Mouse (Mus musculus) thymus, adult 2 months (tissue): ENCODE results near the gene Rpl18. TPM values are rescaled to one million over a fixed set of nuclear protein-coding genes. Genes with fewer than 3 reads are reported as not detected.

ENCODE experiments used
- DNase-seq: peaks from one replicate; pipeline ENCODE4 v3.0.0; 2021
- H3K27ac ChIP-seq: fragments of 200-500 bp; 2 replicates; pipeline ENCODE4 v1.5.1; 2012; ENCODE audit warnings: low read length, control low read depth; ENCODE audit not compliant: control insufficient read depth, insufficient read depth
- H3K27me3 ChIP-seq: fragments of 200-500 bp; 2 replicates; pipeline ENCODE4 v1.6.1; 2012; ENCODE audit warnings: mild to moderate bottlenecking, low read length, moderate library complexity, mixed read lengths; ENCODE audit not compliant: control insufficient read depth, insufficient read depth
- H3K36me3 ChIP-seq: fragments of 200-500 bp; 2 replicates; pipeline ENCODE4 v1.6.1; 2012; ENCODE audit warnings: mild to moderate bottlenecking, low read length, moderate library complexity; ENCODE audit not compliant: control insufficient read depth, insufficient read depth
- H3K4me1 ChIP-seq: fragments of 200-500 bp; replicated peaks from 2 replicates; pipeline ENCODE4 v1.6.1; 2012; ENCODE audit warnings: low read length; ENCODE audit not compliant: control insufficient read depth, insufficient read depth
- H3K4me3 ChIP-seq: fragments of 200-500 bp; 2 replicates; pipeline ENCODE4 v1.5.1; 2012; ENCODE audit warnings: mild to moderate bottlenecking, low read length, control low read depth, moderate library complexity; ENCODE audit not compliant: control insufficient read depth, insufficient read depth
- CTCF ChIP-seq: fragments of 200-500 bp; IDR thresholded peaks from 2 replicates; pipeline ENCODE4 v1.5.1; 2012; ENCODE audit warnings: mild to moderate bottlenecking, control low read depth, low read length, moderate library complexity, borderline replicate concordance; ENCODE audit not compliant: control insufficient read depth, poor library complexity, insufficient read depth; ENCODE audit errors: extremely low read depth
- POLR2A ChIP-seq: fragments of 200-500 bp; IDR thresholded peaks from 2 replicates; pipeline ENCODE4 v1.6.1; 2012; ENCODE audit warnings: mild to moderate bottlenecking, low read length, control low read depth, moderate library complexity; ENCODE audit not compliant: control insufficient read depth, poor library complexity, insufficient read depth; ENCODE audit errors: extremely low read depth
- WGBS: fragments of 180-500 bp; shearing (Covaris S2); methylation state at CpG from one replicate; pipeline ENCODE4 v1.1.7; 2018; 5-methylcytosine and 5-hydroxymethylcytosine counted together
- polyA plus RNA-seq: library from polyadenylated mRNA; depleted of rRNA; stranded (reverse); fragments of >200 nt; gene quantifications from 2 replicates; pipeline ENCODE4 v1.2.3, GENCODE M21; 2012

The Rpl18 gene
- polyA plus RNA-seq, 1 experiment = 2,384 TPM

DNA sequence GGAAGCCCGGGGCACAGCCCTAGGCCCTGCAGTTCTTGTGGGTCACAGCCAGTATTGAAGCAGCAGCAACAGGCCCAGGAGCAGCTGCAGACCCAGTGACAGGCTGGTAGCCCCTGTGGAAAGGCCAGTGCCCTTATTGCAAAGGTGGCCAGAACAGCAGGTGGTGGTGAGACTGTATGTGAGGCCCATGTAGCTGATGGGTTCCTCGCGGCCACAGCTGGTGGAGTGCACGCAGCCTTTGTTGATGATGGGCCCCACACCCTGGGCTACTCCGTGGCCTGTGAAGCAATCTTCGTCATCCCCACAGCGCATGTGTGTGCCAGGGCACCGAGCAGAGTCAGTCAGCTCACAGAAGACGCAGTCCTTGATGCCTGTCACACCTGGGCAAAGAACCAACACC lies 9.9 kb downstream of the Rpl18 start:
- no peak for DNase-seq
- Histone ChIP-seq H3K27me3 (no peaks in the 10 kb centered on the region), H3K27ac (no peak overlapping the region), H3K4me1 (no peaks in the 10 kb centered on the region), H3K4me3 (no peak overlapping the region), H3K36me3 (peaks cover 8% of the 10 kb centered on the region)
- WGBS = 94% methylated on average over 9 of the region's 9 CpGs
- TF ChIP-seq POLR2A = no peak

DNA sequence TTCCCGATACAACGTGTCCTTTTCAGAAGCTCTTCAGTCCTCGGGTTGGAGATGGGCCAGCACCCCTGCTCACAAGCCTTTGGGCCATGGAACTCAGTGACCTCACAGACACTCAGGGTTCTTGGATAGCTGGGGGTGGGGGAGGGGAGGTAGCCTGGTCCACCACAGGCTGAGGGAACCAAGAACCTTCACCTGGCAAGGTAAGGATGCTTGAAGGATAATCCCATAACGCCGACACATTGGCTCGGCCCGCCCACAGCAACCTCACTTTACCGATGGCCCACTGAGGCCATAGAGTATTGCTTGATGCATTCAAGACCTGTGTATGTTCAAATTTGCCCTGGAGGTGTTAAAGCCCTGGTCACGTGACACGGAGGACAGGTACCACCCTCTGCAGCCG lies 10.5 kb downstream of the Rpl18 start, which contains the start of gene Spaca4:
Gene Spaca4 (minus strand): TSS at position 101 of the 400 bp plus-strand sequence.
- 98% methylated on average over 11 of the region's 11 CpGs for WGBS
- peaks cover 4% of the 10 kb centered on the region for H3K36me3 ChIP-seq

DNA sequence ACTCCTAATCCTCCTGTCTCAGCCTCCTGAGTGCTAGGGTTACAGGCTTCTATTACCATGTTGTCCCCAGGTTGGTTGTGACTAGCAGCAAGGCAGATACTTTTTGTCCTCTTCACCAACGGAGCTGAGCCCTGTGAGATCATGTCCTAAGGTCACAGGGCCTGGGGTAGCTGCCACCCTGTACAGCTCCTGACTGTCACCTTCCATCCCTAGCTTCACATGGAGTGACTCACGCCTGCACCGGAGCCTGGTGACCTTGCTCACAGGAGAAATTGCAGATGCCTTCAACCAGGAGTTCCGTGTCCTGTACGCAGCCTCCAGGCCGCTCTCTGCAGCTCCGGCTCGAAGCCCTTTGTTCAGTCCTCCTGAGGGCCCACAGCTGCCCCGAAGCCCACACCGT lies 11.2 kb downstream of the Rpl18 start:
- TF ChIP-seq CTCF (no peak), POLR2A (no peak)
- H3K36me3 ChIP-seq = no peaks in the 10 kb centered on the region
- H3K27me3 ChIP-seq = no peaks in the 10 kb centered on the region
- WGBS = 97% methylated on average over 10 of the region's 10 CpGs
- H3K4me1 ChIP-seq = peaks cover 8% of the 10 kb centered on the region
- no peak overlapping the region for H3K27ac ChIP-seq
- no peak for DNase-seq
- H3K4me3 ChIP-seq = no peak overlapping the region

More for the DNA sequence above, 10.5 kb downstream of the Rpl18 start, which contains the start of gene Spaca4:
- Histone ChIP-seq H3K4me3 (no peak within 1 kb of the TSS), H3K4me1 (peaks cover under 1% of the 10 kb centered on the region; the same call in 1 of the 2 replicates), H3K27ac (no peak within 1 kb of the TSS), H3K27me3 (no peaks in the 10 kb centered on the region)
- TF ChIP-seq POLR2A (no peak), CTCF (no peak)
- DNase-seq = no peak

DNA sequence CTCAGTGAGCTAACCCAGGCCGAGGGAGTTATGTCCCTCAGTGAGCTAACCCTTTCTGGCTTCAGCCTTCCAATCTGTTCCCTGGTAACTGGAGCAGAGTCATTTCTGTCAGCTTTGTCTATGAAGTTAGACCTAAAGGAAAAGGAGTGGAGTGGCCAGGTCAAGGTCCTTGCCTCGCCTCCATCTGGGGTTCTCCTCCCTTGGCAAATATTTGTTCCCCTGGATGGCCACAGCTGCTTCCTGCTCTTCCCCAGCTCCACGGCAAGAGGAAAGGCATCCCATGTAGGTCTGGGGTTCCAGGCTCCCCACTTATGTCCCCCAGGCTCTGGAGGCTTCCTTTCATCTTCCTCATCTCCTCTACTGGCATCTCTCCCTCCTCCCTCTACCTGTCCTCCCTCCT lies 12.4 kb downstream of the Rpl18 start:
- Histone ChIP-seq H3K4me1 (peaks cover 16% of the 10 kb centered on the region), H3K4me3 (no peak overlapping the region), H3K36me3 (no peaks in the 10 kb centered on the region)

DNA sequence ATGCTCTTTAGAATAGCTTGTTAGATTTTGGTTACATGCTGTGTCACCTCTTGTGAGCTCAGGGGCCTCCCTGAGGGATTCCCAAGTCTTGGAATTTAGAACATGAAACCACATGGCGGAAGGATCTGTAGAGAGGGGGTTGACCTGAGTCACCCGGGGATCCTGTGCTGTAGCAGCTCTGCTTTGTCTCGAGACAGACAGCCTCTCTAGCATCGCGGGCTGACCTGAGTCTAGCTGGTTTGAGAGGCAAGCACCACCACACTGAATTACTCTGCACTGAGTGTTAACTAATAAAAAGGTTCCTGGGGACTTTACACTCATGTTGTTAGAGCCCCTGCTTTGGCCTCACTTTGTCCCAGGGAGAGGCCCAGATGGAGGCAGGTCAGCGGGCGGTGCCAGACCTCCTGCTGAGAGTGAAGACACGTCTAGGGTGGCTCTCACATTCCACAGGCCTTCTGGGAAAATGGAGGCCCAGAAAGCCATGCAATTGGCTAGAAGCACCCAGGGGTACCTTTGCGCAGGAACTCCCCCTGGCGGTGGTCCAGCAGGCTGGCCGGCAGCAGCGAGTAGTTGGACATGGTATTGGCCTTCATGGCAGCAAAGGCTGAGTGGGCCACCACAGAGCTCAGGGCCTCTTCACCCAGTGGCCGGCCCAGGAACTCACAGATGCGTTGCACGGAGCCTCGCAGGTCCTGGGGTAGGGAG lies 15.6 kb downstream of the Rpl18 start:
- TF ChIP-seq CTCF (peak; percentile 75; the same call in 1 of the 2 replicates), POLR2A (no peak)
- H3K36me3 ChIP-seq = no peaks in the 10 kb centered on the region
- peaks cover 32% of the 10 kb centered on the region for H3K4me1 ChIP-seq
- H3K27me3 ChIP-seq = no peaks in the 10 kb centered on the region
- no peak overlapping the region for H3K27ac ChIP-seq
- H3K4me3 ChIP-seq = no peak overlapping the region
- DNase-seq = peak; percentile 61
- 65% methylated on average over 16 of the region's 16 CpGs for WGBS

More for the DNA sequence above, 12.4 kb downstream of the Rpl18 start:
- 89% methylated on average over 3 of the region's 3 CpGs for WGBS
- no peak for DNase-seq
- TF ChIP-seq POLR2A (no peak), CTCF (no peak)
- Histone ChIP-seq H3K27me3 (no peaks in the 10 kb centered on the region), H3K27ac (no peak overlapping the region)

DNA sequence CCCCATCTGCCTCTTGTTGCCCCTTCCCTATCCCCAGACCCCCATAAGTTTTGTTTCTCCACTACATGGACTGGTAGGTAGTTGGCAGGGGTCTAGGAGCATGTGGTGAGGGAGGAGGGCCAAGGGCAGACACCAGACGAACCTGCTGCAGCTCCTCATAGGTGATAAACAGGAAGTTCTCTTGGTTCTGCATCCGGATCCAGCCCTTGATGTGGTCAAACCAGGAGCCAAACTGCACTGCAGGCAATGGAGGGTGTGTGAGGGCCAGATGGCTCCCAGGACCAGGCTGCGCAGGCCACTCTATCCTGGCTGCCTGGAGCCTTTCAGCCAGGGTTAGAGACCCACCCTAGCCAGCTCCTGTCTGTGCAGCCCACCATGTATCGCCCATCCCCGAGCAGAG lies 18.2 kb downstream of the Rpl18 start:
- peak; percentile 83 for DNase-seq
- WGBS = 10% methylated on average over 5 of the region's 5 CpGs
- Histone ChIP-seq H3K36me3 (no peaks in the 10 kb centered on the region), H3K27ac (peak overlapping the region; percentile 90), H3K4me3 (no peak overlapping the region), H3K27me3 (no peaks in the 10 kb centered on the region), H3K4me1 (peaks cover 32% of the 10 kb centered on the region)
- TF ChIP-seq POLR2A = peak; percentile 47; the same call in 1 of the 2 replicates
- TF ChIP-seq CTCF = no peak

DNA sequence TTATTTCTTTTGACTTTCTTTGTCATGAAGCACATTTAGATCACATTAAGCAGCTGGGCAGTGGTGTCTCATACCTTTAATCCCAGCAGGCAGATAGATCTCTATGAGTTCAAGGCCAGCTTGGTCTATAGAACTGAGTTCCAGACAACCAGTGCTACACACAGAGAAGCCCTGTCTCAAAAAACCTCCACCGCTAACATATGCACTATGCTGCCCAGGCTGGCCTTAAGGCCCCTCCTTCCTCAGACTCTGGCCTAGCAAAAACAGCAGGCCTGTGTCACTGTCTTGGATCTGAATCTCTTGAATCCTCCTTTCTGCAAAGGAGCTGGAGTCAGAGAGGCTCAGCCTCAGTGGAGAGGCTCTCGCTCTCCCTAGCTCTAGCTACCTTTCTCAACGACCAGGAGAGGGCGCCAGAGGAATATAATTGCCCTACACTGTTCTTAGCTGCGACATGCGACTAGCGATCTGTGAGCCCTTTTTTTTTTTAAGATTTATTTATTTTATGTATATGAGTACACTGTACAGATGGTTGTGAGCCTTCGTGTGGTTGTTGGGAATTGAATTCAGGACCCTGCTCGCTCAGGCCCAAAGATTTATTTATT lies 24.0 kb downstream of the Rpl18 start:
- Histone ChIP-seq H3K27ac (no peak overlapping the region), H3K4me1 (peaks cover 16% of the 10 kb centered on the region), H3K27me3 (no peaks in the 10 kb centered on the region), H3K4me3 (no peak overlapping the region), H3K36me3 (no peaks in the 10 kb centered on the region)
- 10% methylated on average over 9 of the region's 9 CpGs for WGBS
- no peak for TF ChIP-seq POLR2A
- TF ChIP-seq CTCF = peak; percentile 45; the same call in 1 of the 2 replicates
- DNase-seq = peak; percentile 82
